Mouse (Mus musculus) adrenal gland, adult (tissue): ENCODE measurements around the gene Olah.

ENCODE experiments used
- DNase-seq, 2 experiments: peaks; one replicate each; pipeline ENCODE4 v3.0.0; 2022 to 2023; ENCODE audit warnings: low spot score in 1 of 2; ENCODE audit not compliant: inconsistent age in 2 of 2

The Olah gene

DNA sequence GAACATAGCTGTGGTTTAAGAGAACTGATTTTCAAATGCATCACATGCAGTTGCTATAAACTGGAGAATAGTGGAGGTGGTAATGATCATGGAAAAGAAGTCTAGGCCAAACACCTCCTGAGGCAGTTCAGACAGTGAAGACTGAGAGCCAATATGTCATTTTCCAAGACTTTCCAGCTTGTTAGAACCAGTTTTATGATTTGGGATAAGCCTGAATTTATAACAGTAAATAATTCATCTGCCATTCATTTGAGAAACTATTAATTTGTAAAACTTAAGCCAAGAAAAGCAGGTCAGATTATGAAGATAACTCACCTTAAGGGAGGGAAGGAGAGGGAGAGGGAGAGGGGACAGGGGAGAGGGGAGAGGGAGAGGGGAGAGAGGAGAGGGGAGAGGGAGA is 43.9 kb downstream of the Olah start:
- no peak for DNase-seq

DNA sequence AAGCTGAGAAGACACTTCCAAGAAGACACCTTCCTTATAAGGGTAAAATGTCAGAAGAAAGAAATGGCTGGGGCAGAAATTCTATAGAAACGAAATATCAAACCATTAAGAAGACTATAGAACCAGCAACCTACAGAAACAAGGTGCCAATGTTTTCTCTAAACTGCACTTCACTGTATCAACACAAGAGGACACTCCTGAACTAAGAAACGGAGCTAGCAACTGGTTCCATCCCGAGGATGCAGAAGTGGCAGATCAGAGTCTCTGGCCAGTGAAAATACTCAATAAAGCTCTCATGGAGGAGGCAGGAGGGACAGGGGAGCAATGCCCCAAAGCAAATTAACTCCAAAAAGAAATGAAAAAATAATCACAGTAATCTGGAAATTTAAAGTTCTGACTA is 48.1 kb downstream of the Olah start:
- peak in 1 of 2 experiments; percentile 79 for DNase-seq

DNA sequence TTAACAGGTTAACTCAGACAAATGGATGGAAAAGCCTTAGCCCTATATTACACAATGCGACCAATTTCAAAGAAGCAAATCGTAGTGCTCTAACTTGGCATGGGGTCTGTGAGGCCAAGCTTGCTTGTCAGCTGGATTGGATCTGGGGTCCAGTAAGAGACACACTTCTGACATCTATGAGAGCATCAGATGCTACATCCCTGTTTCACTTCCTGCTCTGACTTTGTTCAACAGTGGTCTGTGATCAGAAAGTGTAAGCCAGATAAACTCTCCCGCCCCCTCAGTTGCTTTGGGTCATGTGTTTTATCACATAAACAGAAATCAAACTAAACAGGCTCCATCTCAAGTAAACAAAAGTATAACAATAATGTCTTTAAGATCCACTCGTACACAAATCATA is 48.6 kb downstream of the Olah start:
- DNase-seq: no peak

DNA sequence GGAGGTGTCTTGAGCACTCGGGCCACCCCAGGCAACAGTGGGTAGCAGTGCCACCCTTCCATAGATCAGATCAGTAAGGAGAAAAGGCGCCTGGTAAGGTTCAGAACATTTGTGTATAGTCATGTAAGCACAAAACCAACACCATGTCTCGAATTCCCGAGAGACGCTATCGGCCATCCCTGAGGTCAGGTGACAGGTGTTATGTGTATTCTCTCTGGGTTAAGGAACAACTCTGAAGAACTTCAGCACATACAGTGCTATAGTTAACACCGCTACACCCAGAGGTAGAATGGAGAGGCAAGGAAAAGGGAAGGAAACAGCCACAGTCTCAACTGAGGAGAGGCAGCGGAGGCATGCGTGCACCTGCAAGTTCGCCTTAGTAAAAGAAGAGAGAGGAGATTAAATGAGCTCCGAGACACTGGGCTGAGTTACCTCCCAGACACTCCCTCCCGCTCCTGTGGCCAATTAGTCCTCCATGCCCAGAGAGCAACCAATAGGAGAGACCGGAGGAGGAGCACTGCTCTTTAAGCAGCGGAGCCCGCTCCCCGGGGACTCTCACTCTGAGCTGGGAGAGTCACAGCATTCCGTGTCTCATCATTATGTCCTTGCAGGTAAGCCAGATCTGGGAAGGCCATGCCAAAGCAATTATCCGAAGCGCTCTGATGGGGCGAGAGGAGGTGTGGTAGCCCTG is 61.3 kb downstream of the Olah start, which contains the start of gene Acbd7:
Gene Acbd7, plus strand, starts transcription at position 558 of the 691 bp plus-strand sequence.
- DNase-seq: peak; percentile 71 to 85

DNA sequence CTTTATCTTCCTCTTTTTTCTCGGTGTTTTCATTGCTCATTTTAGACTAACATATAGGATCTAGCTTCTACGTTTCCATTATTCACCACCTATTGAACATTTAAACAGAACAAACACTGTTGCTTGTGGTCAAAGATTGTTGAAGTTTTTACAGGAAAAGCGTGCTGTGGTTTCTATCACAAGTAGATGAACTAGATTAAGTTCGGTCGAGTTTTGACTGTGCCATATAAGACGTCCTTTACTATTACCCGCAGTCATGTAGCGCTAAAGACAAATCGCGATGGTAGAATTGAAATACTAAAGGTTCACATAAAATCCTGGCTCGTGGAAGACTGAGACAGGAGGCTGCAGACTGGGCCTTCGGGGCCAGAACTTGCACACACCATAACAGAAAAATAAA is 63.2 kb downstream of the Olah start:
- DNase-seq: no peak

DNA sequence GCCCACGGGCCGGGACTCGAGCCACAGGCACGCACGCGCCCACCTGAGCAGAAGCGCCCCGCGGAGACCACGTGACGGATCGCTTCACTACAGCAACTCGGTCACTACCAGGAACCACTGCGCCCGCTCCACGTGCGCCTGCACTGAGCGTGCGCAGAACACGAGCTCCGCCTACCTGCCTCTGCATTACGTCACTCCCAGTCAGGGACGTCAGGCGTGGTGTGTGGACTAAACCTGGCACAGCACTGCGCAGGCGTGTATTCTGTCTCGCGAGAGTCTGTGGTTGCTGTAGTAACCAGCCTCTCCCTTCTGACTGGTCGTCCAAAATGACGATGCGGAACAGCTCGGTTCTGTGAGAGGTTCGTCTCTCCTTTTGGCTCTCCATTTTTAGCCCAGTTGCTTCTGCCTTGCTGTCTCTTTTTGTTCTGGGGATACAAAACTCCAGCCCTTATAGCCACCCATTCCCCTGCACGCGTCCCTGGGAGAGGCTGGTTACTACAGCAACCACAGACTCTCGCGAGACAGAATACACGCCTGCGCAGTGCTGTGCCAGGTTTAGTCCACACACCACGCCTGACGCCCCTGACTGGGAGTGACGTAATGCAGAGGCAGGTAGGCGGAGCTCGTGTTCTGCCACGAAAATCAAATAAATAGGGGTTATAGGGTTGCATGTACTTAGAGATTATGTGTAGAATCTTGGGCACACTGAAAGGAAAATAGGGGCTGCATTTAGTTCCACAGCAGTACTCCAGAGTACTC is 64.3 kb downstream of the Olah start, which contains the start of gene Rpp38:
Gene Rpp38, minus strand, starts transcription at position 160 of the 759 bp plus-strand sequence.
- DNase-seq: peak; percentile 99 to 100

DNA sequence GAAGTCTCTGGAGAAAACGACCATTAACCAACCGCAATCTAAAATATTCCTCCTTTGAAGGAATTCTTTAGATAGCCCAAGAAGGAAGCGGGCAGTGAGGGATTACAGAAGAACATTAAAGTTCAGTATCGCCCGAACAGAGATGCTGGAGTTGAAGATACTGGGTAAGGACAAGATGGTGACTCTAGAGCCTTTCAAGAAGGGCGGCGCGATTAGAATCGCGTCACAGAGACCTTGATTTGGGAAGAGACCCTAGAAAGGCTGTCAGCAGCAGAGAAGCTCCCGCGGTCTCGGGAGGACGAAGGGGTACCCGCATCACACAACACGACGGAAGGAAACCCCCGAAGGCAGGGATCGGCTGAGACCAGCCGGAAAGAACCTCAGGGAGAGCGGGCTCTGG is 65.0 kb downstream of the Olah start:
- DNase-seq: no peak

DNA sequence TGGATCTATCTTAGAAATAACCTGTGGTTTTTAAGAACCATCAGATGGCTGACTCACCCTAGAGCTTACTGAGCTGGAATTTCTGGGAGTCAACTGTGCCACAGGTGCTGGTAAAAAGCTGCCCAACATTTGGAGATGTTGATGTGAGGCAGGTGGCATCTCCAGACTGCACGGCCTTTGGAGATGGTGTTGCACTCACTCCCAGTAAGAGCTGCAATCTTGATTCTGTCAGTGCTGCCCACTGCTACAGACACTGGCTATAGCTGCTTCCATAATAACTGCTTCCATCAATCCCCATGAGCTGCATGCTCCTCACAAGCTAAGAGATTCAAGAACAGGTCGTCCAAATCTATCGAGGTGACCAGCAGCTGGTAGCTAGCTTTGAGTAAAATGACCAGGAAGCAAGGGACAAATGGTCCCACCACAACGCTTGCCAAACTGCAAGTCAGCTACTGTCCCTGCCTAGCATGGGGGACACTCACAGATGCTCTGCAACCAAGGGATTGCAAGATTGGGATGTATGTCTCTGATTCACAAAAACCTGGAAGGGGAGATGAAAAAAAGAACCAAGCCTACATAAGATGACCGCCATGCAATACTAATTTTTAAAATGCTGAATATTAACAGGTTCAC is 65.8 kb downstream of the Olah start:
- peak; percentile 14 to 51 for DNase-seq

DNA sequence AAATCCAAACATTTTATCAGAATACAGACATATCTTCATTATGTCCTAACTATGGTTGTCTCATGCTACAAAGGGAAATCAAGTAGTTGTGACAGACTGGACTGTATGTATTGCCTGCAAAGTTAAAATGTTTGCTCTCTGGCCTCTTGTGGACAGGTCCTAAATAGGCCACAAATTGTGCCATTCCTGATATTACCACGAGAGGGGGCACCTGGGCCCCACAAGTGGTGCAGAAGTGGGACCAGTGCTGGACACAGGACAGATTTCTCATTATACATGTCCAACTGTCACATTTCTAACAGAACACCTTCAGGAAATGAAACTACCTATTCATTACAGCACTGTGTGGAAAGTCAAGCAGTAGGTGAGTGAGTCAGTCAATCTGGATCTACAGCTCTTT is 69.7 kb downstream of the Olah start:
- DNase-seq: peak; percentile 65 to 91

DNA sequence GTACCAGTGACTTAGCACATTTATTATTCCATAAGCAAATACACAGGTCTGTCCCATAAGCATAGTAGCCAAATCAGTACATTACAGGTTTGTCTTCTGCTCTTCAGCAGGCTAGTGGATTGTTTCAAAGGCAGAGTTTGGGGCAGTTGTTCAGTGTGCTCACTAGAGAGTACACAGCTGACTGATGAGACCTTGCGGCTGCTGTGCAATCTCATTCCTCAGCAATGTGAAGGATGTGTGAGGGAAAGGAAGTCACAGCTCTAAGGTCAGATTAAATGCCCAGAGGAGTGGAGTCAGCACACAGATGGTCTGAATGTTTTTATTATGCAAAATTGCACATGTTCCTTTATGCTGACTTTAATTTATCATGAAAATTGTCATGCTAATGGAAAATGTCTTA is 70.5 kb downstream of the Olah start:
- peak in 1 of 2 experiments; percentile 66 for DNase-seq

DNA sequence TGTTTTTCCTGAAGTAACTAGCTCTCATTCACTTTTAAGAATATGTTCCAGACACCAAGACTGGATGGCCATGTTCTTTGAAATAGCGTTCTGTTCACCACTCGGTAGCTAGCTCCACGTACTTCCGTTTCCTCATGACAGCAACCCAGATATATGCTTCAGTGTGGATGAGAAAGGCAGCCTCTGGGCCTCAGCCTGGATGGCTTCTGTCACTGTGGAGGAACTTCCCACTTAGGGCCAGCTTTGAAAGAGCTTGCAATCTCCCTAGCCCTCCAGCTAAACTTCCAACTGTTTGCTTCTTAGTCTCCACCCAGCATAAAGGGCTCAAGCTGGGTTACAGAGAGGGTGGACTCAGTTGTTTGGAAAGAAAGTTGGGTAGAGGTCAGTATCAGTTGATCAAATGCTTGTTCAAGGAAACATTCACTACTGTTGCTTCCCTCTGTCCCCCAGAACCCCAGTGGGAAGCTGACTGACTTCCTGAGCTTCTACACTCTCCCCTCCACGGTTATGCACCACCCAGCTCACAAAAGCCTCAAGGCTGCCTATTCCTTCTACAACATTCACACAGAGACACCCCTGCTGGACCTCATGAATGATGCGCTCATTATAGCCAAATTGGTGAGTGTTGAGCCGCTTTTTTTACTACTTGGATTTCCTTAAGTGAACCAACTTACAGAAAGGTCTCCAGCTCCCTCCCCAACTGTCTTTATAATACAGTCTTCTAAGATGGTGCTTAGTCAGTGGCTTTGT is 72.5 kb downstream of the Olah start:
- no peak for DNase-seq

DNA sequence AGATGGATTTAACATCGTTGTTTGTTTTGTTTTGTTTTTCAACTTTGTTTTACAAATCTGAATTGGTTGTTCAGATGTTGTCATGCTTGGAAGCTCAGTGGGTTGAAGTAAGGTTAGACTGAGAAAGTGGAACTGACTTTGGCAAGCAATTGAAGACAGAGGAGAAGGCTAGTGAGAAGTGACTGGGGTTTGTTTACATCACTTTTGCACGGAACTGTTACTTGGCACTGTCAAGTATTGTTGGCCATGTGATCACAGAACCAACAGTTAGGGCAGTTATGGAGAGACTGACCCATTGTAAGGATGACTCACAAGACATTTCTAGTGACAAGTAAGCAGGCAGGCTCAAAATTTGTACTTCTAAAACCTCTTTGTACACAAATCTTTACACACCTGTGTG is 73.9 kb downstream of the Olah start:
- DNase-seq: no peak

DNA sequence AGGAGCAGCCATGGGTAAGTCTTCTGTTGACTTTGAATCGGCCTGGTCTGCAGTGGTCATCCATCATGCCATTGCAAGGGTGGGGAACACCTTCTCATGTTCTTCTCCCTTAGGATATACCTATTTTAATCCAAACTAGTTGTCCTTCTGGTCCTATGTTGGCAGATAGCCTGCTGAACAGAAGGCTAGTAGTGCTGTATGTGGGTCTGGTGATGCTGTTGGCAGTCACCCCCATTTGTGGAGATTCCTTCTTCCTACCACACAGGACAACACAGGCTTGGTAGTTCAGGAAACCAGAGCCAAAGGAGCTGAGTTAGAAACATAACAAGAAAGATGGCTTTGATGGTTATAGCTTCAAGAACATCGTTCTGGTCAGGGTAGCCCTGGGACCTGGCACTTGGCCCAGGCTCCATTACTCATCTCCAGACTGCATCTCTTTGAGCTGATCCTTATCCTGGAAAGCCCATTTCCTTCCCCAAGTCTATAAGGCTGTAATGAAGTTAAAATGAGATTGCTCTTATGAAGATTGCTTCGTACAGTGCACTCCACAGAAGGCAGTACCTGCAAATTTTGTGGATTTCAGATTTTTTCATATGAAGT is 91.5 kb downstream of the Olah start:
- peak; percentile 79 to 91 for DNase-seq

DNA sequence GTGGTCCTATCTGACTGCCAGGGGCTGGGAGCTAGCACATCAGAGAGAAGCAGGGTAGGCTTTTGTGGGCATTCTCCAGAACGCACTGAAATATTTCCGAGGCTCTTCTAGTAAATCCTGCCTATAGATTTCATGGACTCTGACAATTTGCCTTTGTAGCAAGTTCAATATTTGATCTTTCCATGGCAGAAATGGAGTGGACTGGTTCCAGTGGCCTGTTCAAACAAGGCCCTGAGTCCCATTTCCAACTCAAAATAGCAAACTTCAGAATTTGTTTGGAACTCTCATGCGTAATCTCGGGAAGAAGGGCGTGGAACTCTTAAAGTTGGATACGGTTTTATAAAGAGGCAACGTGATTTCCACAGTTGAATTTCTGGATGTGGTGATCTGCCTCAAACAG is 101.2 kb downstream of the Olah start:
- DNase-seq: no peak

DNA sequence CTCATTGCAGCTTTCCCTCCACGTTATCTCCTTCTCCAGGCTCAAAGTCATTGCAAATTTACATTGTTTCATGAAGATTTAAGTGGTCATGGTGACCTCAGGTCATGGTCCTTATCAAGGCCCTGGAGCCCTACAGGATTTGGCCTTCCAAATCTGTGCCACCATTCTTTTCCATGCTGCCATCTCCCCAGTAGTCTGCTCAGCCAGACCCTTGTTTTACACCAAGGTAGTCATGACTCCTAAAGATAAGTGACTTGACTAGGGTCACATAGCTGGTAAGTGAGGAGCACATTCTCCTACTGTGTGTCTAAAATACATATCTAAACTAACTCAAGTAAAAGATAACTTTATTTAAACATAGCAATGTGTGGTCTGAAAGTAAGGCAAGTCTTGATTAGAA is 104.8 kb downstream of the Olah start:
- DNase-seq: peak in 1 of 2 experiments; percentile 54
